Mouse (Mus musculus) heart, postnatal 0 days (tissue): ENCODE results near the gene Usp5. TPM values are rescaled to one million over a fixed set of nuclear protein-coding genes. Genes with fewer than 3 reads are reported as not detected.

Experiments
- ATAC-seq: fragments of 200-750 bp; cut with Nextera tagmentation; 2 replicates; pipeline ENCODE4 v1.8.0; 2017; ENCODE audit warnings: low read depth, moderate number of reproducible peaks, moderate library complexity; ENCODE audit not compliant: insufficient read depth
- DNase-seq: peaks from one replicate; pipeline ENCODE4 v3.0.0-alpha.2; 2016; ENCODE audit warnings: low spot score
- H3K27ac ChIP-seq: fragments of 300-500 bp; sonication (generic); 2 replicates; pipeline ENCODE4 v1.5.1; 2014; ENCODE audit warnings: low read depth, mild to moderate bottlenecking
- H3K27me3 ChIP-seq: fragments of 300-500 bp; sonication (generic); 2 replicates; pipeline ENCODE4 v1.6.1; 2014; ENCODE audit warnings: low read length, mixed read lengths; ENCODE audit not compliant: control insufficient read depth, insufficient read depth
- H3K36me3 ChIP-seq: fragments of 300-500 bp; sonication (generic); replicated peaks from 2 replicates; pipeline ENCODE4 v1.6.1; 2014; ENCODE audit warnings: low read length, mixed read lengths; ENCODE audit not compliant: control insufficient read depth, insufficient read depth
- H3K4me1 ChIP-seq: fragments of 300-500 bp; sonication (generic); 2 replicates; pipeline ENCODE4 v1.6.1; 2014; ENCODE audit warnings: antibody characterized with exemption; ENCODE audit not compliant: control insufficient read depth, insufficient read depth
- H3K4me2 ChIP-seq: fragments of 300-500 bp; sonication (generic); 2 replicates; pipeline ENCODE4 v1.6.1; 2014; ENCODE audit warnings: low read depth, mild to moderate bottlenecking, low read length, moderate library complexity
- H3K4me3 ChIP-seq: fragments of 300-500 bp; sonication (generic); 2 replicates; pipeline ENCODE4 v1.5.1; 2014; ENCODE audit warnings: low read depth, low read length
- H3K9ac ChIP-seq: fragments of 300-500 bp; sonication (generic); replicated peaks from 2 replicates; pipeline ENCODE4 v1.6.1; 2014; ENCODE audit warnings: low read depth, low read length, mixed read lengths
- H3K9me3 ChIP-seq: fragments of 300-500 bp; sonication (generic); replicated peaks from 2 replicates; pipeline ENCODE4 v1.6.1; 2016; ENCODE audit warnings: low read length; ENCODE audit not compliant: control insufficient read depth
- CTCF ChIP-seq: IDR thresholded peaks from 2 replicates; pipeline ENCODE4 v1.5.1; 2016; ENCODE audit warnings: antibody characterized with exemption, control low read depth, low read depth
- EP300 ChIP-seq: IDR thresholded peaks from 2 replicates; pipeline ENCODE4 v1.6.1; 2016; ENCODE audit warnings: antibody characterized with exemption, low read depth
- WGBS: fragments of 180-500 bp; shearing (Covaris S2); extraction: QIAGEN DNeasy Blood & Tissue Kit; methylation state at CpG from one replicate; pipeline ENCODE4 v1.1.7; 2014; 5-methylcytosine and 5-hydroxymethylcytosine counted together
- polyA plus RNA-seq: library from polyadenylated mRNA; unstranded; fragments of >200 nt; fragmentation: Nextera tagmentation; extraction: Ambion mirVana; gene quantifications from 2 replicates; pipeline ENCODE4 v1.2.1, GENCODE M21; 2015
- total RNA-seq: library from RNA; depleted of rRNA; stranded (reverse); fragments of >200 nt; gene quantifications from 2 replicates; pipeline ENCODE4 v1.2.3, GENCODE M21; 2014; ENCODE audit warnings: low replicate concordance

The Usp5 gene
- total and polyA plus RNA-seq, 2 experiments from 2014 or later, result 73.5 to 92.2 TPM

DNA sequence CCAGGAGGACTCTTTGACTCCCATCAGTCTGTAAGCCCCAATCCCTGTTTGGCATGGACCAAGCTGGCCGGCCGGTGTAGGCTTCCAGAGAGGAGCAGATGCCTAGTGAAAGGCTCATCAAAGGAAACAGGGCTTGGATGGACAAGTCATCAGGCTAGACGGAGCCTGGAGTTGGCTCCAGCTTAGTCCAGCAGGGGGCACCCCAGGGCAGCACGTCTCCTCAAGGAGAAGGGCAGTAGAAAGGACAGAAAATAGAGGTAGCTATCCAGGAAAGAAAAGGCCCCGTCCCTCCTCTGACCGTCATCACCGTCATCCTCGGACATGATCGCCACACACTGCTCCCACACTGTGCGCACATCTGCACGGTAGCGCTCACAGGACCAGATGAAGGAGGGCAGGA lies 30.4 kb upstream of the Usp5 start:
- Histone ChIP-seq H3K4me3 (no peak overlapping the region), H3K9me3 (no peaks in the 10 kb centered on the region), H3K9ac (no peak overlapping the region), H3K4me1 (peaks cover 18% of the 10 kb centered on the region), H3K36me3 (no peaks in the 10 kb centered on the region), H3K4me2 (no peak overlapping the region), H3K27me3 (peaks cover 33% of the 10 kb centered on the region), H3K27ac (no peak overlapping the region)
- peak; percentile 75 for DNase-seq
- peak; percentile 42 for ATAC-seq
- WGBS, result 8% methylated on average over 12 of the region's 12 CpGs
- TF ChIP-seq CTCF, result peak; percentile 92
- no peak for TF ChIP-seq EP300

- Histone ChIP-seq H3K4me3 (no peak overlapping the region), H3K36me3 (no peaks in the 10 kb centered on the region), H3K27me3 (peaks cover 33% of the 10 kb centered on the region), H3K9me3 (no peaks in the 10 kb centered on the region), H3K4me1 (peaks cover 16% of the 10 kb centered on the region), H3K27ac (no peak overlapping the region), H3K9ac (no peak overlapping the region), H3K4me2 (no peak overlapping the region; the same call in 1 of the 2 replicates)
- DNase-seq, result no peak
- no peak for ATAC-seq
- 66% methylated on average over 28 of the region's 28 CpGs for WGBS
- TF ChIP-seq EP300 (no peak), CTCF (no peak)
Measured at GRCm38 (mm10) chr6:124858561-124859318, 29.5 kb upstream of the Usp5 start.

DNA sequence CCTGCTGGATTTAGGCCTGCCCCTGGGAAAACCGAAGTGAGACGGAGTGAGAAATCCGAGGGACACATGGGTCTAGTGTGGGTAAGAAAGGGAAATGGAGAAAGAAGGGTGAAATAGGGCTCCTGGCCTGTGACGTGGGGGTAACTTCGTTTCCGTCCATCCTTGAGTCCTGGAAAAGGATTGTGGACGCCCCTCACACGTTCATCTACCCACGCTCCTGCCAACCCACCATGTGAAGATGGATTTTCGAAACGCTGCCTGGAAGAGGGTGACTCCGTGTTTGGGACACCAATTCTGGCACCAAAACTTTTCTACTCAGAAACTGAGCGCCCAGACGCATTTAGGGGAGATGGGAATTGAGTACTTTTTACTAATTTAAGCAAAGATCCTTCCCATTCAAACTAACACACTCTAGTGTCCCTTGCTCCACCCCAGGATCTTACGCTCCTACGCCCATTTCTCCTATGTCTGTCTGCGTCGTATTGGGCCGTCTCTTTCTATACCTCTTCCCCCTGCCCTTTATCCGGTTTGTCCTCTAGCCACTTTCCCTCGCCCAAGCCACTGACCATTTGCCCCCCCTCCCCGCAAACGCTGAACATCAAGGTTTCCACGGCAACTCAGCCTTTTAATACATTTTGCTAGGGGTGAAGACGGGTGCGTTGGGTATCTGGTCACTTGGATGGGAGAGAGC lies 28.7 kb upstream of the Usp5 start:
- peak overlapping the region; percentile 5; the same call in 1 of the 2 replicates for H3K27ac ChIP-seq
- WGBS, result 34% methylated on average over 26 of the region's 26 CpGs

GRCm38 (mm10) chr6:124856916-124857839 lies 27.9 kb upstream of the Usp5 start, which contains the start of gene P3h3:
Gene P3h3 (minus strand): TSS chr6:124857752.
- peaks cover 25% of the 10 kb centered on the region for H3K27me3 ChIP-seq
- H3K4me2 ChIP-seq, result peak within 1 kb of the TSS; percentile 93
- H3K9ac ChIP-seq, result peak within 1 kb of the TSS; percentile 82
- no peaks in the 10 kb centered on the region for H3K36me3 ChIP-seq
- peak; percentile 82 for ATAC-seq
- under 1% methylated on average over 75 of the region's 86 CpGs for WGBS
- no peaks in the 10 kb centered on the region for H3K9me3 ChIP-seq
- DNase-seq, result peak; percentile 51
- peak within 1 kb of the TSS; percentile 64 for H3K4me3 ChIP-seq
- H3K4me1 ChIP-seq, result peaks cover 7% of the 10 kb centered on the region
- TF ChIP-seq EP300 (no peak), CTCF (peak; percentile 65)
- H3K27ac ChIP-seq, result peak within 1 kb of the TSS; percentile 86

More for the DNA sequence above, 28.7 kb upstream of the Usp5 start:
- ATAC-seq (no peak), DNase-seq (no peak)
- peaks cover 10% of the 10 kb centered on the region for H3K4me1 ChIP-seq
- no peaks in the 10 kb centered on the region for H3K9me3 ChIP-seq
- H3K4me2 ChIP-seq, result peak overlapping the region; percentile 93
- H3K27me3 ChIP-seq, result peaks cover 31% of the 10 kb centered on the region
- peak overlapping the region; percentile 64 for H3K4me3 ChIP-seq
- TF ChIP-seq EP300 (no peak), CTCF (no peak)
- no peaks in the 10 kb centered on the region for H3K36me3 ChIP-seq
- no peak overlapping the region for H3K9ac ChIP-seq

GRCm38 (mm10) chr6:124856321-124856720 lies 27.0 kb upstream of the Usp5 start:
- Histone ChIP-seq H3K4me1 (peaks cover 7% of the 10 kb centered on the region), H3K9me3 (no peaks in the 10 kb centered on the region), H3K27me3 (peaks cover 21% of the 10 kb centered on the region), H3K36me3 (no peaks in the 10 kb centered on the region), H3K27ac (no peak overlapping the region), H3K4me2 (peak overlapping the region; percentile 93), H3K4me3 (peak overlapping the region; percentile 64), H3K9ac (no peak overlapping the region)
- no peak for DNase-seq
- TF ChIP-seq EP300 (no peak), CTCF (no peak)
- ATAC-seq, result no peak
- WGBS, result 19% methylated on average over 14 of the region's 14 CpGs
